Mouse (Mus musculus) olfactory bulb, adult 2 months (tissue): ENCODE measurements around the gene Rho. TPM values are rescaled to one million over a fixed set of nuclear protein-coding genes. Genes with fewer than 3 reads are reported as not detected.

Source experiments
- H3K27ac ChIP-seq: fragments of 200-500 bp; 2 replicates; pipeline ENCODE4 v1.5.1; 2012; ENCODE audit warnings: low read depth, low read length; ENCODE audit not compliant: insufficient read depth
- H3K4me1 ChIP-seq: fragments of 200-500 bp; 2 replicates; pipeline ENCODE4 v1.6.1; 2012; ENCODE audit warnings: low read length; ENCODE audit not compliant: control insufficient read depth, insufficient read depth
- H3K4me3 ChIP-seq: fragments of 200-500 bp; 2 replicates; pipeline ENCODE4 v1.5.1; 2012; ENCODE audit warnings: mild to moderate bottlenecking, low read depth, low read length, moderate library complexity; ENCODE audit not compliant: insufficient read depth
- CTCF ChIP-seq: fragments of 200-500 bp; IDR thresholded peaks from 2 replicates; pipeline ENCODE4 v1.5.1; 2012; ENCODE audit warnings: low read depth, mild to moderate bottlenecking, low read length, moderate library complexity; ENCODE audit not compliant: insufficient read depth
- POLR2A ChIP-seq: fragments of 200-500 bp; IDR thresholded peaks from 2 replicates; pipeline ENCODE4 v1.6.1; 2012; ENCODE audit warnings: mild to moderate bottlenecking, low read depth, low read length, moderate library complexity; ENCODE audit not compliant: insufficient read depth
- WGBS: fragments of 180-500 bp; shearing (Covaris S2); methylation state at CpG from one replicate; pipeline ENCODE4 v1.1.7; 2018; 5-methylcytosine and 5-hydroxymethylcytosine counted together
- polyA plus RNA-seq: library from polyadenylated mRNA; stranded (reverse); fragments of >200 nt; gene quantifications from 2 replicates; pipeline ENCODE4 v1.2.4, GENCODE M21; 2012; ENCODE audit warnings: low replicate concordance; ENCODE audit not compliant: missing spikeins, insufficient read depth, insufficient read length

The Rho gene
- polyA plus RNA-seq, 1 experiment, result not detected

GRCm38 (mm10) chr6:115897926-115898520 is 33.5 kb upstream of the Rho start:
- no peak overlapping the region for H3K27ac ChIP-seq
- H3K4me3 ChIP-seq, result no peak overlapping the region
- TF ChIP-seq POLR2A, result no peak
- TF ChIP-seq CTCF, result no peak
- H3K4me1 ChIP-seq, result peaks cover 11% of the 10 kb centered on the region
- 81% methylated on average over 7 of the region's 7 CpGs for WGBS

DNA sequence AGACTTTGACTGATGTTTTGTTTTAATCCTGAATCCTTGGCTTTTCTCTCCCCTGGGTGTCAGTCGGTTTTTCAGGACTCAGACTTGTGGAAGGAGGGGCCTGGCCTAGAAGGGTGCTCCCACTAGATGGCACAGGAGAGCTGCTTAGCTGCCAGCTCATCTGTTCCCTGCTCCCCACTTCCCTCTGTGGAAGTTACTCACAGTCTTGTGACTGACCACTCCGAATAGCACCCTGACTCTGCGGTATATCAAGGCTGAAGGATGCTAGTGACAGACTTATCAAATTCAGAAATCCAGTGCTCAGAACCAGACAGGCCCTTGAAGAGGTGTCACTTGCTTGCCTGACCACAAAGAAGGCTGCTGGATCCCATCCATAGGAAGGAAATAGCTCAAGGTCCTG is 30.5 kb upstream of the Rho start:
- Histone ChIP-seq H3K4me3 (no peak overlapping the region), H3K4me1 (peaks cover 11% of the 10 kb centered on the region), H3K27ac (no peak overlapping the region)
- TF ChIP-seq POLR2A (no peak), CTCF (peak; percentile 76)
- WGBS, result 8% methylated on average over 3 of the region's 3 CpGs

GRCm38 (mm10) chr6:115901489-115901931 is 30.0 kb upstream of the Rho start:
- WGBS, result 80% methylated on average over 8 of the region's 8 CpGs
- no peak overlapping the region for H3K4me3 ChIP-seq
- TF ChIP-seq CTCF (no peak), POLR2A (no peak)
- peaks cover 11% of the 10 kb centered on the region for H3K4me1 ChIP-seq
- H3K27ac ChIP-seq, result no peak overlapping the region

DNA sequence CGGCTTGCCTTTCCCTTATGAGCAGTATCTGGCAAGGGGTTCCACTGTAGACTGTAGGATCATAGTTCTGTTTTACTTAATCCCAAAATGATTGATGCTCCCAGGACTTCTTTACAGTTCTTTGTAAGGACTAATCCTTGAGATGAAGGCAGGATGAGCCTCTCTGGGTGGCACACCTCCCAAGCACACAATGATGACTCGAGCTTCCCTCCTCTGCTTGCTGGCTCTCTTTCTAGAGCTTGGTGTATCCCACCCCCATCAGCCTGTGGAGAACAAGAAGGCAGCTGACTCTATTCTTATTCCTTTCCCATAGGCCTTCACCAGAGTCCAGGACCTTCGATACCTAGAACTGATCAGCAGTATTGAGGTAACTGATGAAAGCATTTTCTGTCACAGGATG is 29.0 kb upstream of the Rho start:
- TF ChIP-seq CTCF (no peak), POLR2A (no peak)
- H3K4me3 ChIP-seq, result no peak overlapping the region
- H3K27ac ChIP-seq, result no peak overlapping the region
- peaks cover 8% of the 10 kb centered on the region; the same call in 1 of the 2 replicates for H3K4me1 ChIP-seq
- WGBS, result 53% methylated on average over 3 of the region's 3 CpGs

DNA sequence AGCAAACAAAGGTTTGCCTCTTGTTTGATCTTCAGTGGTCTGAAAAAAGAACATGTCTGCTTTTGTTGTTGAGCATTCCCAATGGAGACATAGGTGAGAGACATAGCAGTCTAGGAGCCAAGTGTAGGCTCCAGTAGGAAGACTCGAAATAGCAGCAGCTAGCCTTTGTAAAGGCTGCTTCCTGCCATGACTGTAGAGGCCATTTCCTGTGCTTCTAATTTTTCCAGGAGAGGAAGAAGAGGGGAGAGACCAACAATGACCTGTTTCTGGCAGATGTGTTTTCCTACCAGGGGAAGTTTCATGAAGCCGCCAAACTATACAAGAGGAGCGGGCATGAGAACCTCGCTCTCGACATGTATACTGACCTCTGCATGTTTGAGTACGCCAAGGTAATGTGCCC is 26.0 kb upstream of the Rho start:
- peaks cover 22% of the 10 kb centered on the region for H3K4me1 ChIP-seq
- TF ChIP-seq CTCF, result no peak
- no peak for TF ChIP-seq POLR2A
- no peak overlapping the region for H3K4me3 ChIP-seq
- WGBS, result 83% methylated on average over 6 of the region's 6 CpGs
- no peak overlapping the region for H3K27ac ChIP-seq

DNA sequence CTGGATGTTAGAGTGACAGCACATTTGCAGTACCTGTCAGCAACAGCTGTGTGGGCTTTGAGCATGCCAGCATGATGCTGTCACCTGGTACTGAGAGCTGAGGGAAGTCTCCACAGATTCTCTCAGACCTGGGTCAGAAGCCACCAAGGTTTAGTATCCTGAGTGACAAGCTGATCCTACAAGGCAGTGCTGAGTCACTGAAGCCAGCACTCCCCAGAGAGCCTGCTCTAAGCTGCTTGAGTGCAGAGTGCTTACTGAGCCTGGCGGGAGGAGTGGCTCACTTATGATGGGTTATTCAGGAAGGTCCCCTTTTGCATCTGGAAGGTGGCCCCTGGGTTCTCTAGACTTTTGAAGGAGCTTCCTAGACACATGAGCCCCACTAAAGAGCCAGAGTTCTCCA is 25.1 kb upstream of the Rho start:
- TF ChIP-seq POLR2A (no peak), CTCF (no peak)
- Histone ChIP-seq H3K4me1 (peaks cover 21% of the 10 kb centered on the region), H3K27ac (no peak overlapping the region), H3K4me3 (no peak overlapping the region)
- WGBS, result 86% methylated on average over 1 of the region's 1 CpGs

GRCm38 (mm10) chr6:115906871-115907270 is 24.7 kb upstream of the Rho start:
- TF ChIP-seq CTCF (no peak), POLR2A (no peak)
- peaks cover 18% of the 10 kb centered on the region for H3K4me1 ChIP-seq
- WGBS, result 65% methylated on average over 2 of the region's 2 CpGs
- no peak overlapping the region for H3K27ac ChIP-seq
- H3K4me3 ChIP-seq, result no peak overlapping the region

GRCm38 (mm10) chr6:115908421-115908982 is 23.0 kb upstream of the Rho start:
- TF ChIP-seq POLR2A (no peak), CTCF (no peak)
- Histone ChIP-seq H3K27ac (no peak overlapping the region), H3K4me3 (no peak overlapping the region), H3K4me1 (peaks cover 15% of the 10 kb centered on the region)
- 69% methylated on average over 6 of the region's 6 CpGs for WGBS

GRCm38 (mm10) chr6:115909052-115909451 is 22.5 kb upstream of the Rho start:
- peaks cover 20% of the 10 kb centered on the region for H3K4me1 ChIP-seq
- WGBS, result 91% methylated on average over 3 of the region's 3 CpGs
- H3K27ac ChIP-seq, result no peak overlapping the region
- no peak for TF ChIP-seq POLR2A
- TF ChIP-seq CTCF, result no peak
- no peak overlapping the region for H3K4me3 ChIP-seq

- TF ChIP-seq CTCF (no peak), POLR2A (no peak)
- H3K4me1 ChIP-seq, result peaks cover 27% of the 10 kb centered on the region
- H3K27ac ChIP-seq, result no peak overlapping the region
- no peak overlapping the region for H3K4me3 ChIP-seq
- WGBS, result 62% methylated on average over 8 of the region's 8 CpGs
These were observed 21.6 kb upstream of the Rho start for GRCm38 (mm10) chr6:115909940-115910339.
